Mouse (Mus musculus): Measurements from ENCODE around the gene Gpr3.

Gene Gpr3

DNA sequence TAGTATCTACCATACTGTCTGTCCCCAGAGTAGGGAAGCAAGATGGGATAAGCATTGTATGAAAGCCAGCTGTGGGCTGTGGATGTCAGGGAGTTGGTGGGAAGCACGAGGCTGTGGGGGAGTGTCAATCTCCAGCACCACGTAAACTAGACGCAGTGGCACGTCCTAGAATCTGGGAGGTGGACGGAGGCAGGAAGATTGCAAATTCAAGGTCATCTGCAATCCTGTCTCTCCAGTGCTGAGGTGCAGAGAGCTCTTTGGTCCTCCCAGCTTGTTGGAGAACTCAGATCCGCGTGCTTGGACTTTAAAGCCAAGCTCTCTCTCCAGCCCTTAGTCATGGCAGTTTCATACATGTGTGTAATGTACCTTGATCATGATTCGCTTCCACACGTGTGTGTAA lies 45.6 kb downstream of the Gpr3 start:
- no peak for DNase-seq

DNA sequence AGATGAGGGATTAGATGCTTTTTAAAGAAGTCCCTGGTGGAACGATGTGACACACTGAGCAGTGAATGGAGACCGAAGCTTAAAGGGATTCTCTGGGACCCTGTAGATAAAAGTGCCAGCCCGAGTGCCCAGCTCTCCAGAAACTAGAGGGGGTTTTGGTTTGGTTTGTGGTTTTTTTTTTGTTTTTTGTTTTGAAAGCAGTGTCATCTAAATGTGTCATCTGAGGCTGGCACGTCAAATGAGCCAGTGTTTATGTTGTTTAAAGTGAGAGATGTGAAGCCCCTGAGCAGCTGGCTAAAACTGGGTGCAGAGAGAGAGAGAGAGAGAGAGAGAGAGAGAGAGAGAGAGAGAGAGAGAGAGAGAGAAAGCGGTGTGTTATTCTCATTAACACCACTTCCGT lies 50.1 kb downstream of the Gpr3 start:
- no peak for DNase-seq

DNA sequence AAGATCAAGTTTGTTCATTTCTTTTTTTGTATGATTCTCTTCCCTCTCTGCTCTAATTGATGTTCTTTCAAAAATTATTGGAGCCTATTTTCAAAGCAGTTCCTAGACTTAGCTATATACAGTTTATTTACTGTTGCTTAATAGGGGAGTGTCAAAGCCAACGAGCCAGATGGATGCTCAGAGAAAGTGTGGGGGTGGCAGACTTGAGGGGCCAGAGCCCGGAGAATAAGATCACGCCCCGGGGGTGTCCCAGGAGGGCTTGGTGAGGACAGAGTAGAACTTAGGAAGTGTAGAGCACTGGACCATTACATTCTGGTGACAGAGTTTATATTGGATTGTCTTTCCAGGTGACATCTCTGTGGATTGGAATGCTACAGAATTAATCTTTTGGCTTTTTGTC lies 51.5 kb downstream of the Gpr3 start:
- DNase-seq: no peak

DNA sequence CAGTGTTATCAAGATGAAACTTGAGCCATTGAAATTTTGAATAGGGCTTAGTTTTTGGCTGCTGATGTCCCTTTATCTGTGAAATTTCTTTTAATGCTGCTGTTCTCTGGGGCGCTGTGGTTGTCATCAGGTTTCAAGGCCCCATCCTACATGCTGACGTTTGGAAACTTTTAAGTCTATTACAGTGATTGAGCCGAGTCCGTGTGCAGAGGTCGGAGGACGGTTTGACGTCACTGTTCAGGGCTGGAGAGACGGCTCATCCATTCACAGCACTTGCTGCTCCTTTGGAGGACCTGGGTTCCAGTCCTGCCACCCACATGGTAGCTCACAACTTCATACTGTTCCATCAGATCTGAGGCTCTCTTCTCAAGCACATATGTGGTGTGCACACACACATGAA lies 52.1 kb downstream of the Gpr3 start:
- DNase-seq: no peak

DNA sequence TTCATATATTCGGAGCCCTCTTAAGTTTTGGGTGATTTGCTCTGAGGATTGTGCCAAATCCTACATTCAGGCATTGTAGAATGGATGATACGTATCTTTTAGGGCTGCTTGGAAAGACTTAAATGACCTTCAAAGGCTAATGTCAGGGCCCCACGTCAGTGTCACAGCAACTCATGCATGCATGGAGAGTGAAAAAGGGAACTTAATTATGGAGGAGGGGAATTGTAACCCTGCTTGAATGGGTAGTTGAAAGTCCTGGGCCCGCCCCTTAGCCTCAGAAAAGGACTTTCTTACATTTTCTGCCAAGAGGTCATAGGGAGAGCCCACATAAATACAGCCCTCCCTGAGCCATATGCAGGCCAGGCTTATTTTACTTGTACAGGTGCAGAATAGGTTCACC lies 52.7 kb downstream of the Gpr3 start:
- no peak for DNase-seq

Data from right cerebral cortex, postnatal 4 days (tissue).